Mouse (Mus musculus) gastrocnemius, adult 8-10 months (tissue): ENCODE data around the gene Ifna4. TPM values are rescaled to one million over a fixed set of nuclear protein-coding genes. Genes with fewer than 3 reads are reported as not detected.
"Not testable (repeated sequence)": the region's sequence is repeated elsewhere in the genome, so short reads cannot be mapped to it uniquely, and the experiment has no call there.

ENCODE experiments used
- DNase-seq, 2 experiments: peaks; one replicate each; pipeline ENCODE4 v3.0.0; 2022; ENCODE audit warnings: low spot score in 2 of 2
- total RNA-seq, 4 experiments: library from RNA; stranded (reverse); gene quantifications; 2 replicates each; pipeline ENCODE4 v1.2.4; 2022

The Ifna4 gene
- not detected for total RNA-seq

DNA sequence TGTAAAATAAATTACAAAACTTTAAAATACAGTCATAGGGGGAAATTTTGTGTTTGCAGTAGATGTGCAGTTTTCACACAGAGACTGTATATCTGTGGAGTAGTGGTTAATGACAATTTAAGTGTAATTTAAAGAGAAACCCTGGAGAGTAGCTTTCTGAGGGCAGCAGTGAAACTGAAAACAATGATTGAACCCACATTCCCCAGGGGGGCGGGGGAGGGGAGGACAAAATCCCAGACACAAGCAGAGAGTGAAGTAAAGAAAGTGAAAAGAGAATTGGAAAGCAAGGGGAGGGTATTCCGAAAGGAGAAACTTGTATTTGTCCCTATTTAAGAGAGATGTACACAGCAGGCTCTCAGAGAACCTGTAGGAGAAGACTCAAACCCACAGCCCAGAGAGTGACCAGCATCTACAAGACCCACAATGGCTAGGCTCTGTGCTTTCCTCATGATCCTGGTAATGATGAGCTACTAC, at the start of gene Ifna4:
Gene Ifna4 (plus strand): TSS at position 424 of the 474 bp plus-strand sequence.
- DNase-seq = no peak

DNA sequence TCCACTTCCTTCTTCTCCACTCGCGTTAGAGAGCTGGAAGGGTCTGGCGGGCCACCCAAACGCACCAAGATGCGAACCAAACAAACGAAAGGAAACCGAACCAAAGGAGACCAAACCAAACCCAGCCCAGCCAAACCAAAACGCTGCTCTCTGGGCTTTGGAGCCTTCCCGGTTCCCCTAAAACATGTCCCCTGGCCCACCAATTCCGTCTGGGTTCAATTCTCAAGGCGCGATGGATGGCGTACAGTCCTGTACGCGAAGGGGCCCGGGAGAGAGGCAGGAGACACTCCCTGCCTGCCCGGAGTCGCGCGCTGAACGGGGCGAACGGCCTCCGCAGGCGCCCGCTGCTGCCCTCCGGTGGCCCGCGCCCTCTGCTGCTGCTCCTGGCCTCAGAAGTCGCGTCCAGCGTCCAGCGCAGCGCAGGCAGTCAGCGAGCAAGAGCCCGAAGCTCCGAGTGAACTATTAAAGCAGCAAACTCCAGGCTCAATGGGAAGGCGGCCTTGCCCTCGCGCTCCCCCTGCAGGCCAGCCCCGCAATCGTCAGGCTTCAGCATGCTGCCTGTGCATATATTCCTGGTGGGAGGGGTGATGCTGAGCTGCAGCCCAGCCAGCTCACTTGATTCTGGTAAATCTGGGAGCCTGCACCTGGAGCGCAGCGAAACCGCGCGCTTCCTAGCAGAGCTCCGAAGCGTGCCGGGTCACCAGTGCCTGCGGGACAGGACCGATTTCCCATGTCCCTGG, 47.6 kb upstream of the Ifna4 start, which contains the start of gene Gm13275:
Gene Gm13275 (plus strand): TSS at position 552 of the 740 bp plus-strand sequence.
- DNase-seq = peak; percentile 63

DNA sequence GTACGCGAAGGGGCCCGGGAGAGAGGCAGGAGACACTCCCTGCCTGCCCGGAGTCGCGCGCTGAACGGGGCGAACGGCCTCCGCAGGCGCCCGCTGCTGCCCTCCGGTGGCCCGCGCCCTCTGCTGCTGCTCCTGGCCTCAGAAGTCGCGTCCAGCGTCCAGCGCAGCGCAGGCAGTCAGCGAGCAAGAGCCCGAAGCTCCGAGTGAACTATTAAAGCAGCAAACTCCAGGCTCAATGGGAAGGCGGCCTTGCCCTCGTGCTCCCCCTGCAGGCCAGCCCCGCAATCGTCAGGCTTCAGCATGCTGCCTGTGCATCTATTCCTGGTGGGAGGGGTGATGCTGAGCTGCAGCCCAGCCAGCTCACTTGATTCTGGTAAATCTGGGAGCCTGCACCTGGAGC, 44.6 kb upstream of the Ifna4 start, which contains the start of gene Gm13279:
Gene Gm13279 (plus strand): TSS at position 301 of the 400 bp plus-strand sequence.
- DNase-seq = not testable (repeated sequence)

DNA sequence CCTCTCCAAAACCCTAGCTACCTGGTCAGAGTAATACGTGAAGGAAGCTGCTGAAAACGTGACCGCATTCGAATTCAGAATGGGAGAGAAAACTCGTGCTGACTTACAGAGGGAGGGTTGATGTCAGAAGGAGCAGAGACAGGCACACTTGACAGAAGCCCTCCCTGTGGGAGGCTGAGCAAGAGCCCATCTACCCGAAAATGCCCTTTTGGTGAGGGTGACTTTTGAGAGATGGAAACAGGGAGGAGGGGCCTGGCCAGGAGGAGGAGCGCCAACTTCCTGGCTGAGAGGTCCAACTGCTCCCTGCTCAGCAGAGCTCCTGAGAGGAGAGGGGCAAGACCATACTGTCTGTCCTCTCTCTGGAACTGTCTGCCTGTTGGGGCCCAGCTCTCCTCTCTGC, 42.3 kb upstream of the Ifna4 start, which contains the start of gene Gm13285:
Gene Gm13285 (plus strand): TSS at position 301 of the 400 bp plus-strand sequence.
- DNase-seq = not testable (repeated sequence)

DNA sequence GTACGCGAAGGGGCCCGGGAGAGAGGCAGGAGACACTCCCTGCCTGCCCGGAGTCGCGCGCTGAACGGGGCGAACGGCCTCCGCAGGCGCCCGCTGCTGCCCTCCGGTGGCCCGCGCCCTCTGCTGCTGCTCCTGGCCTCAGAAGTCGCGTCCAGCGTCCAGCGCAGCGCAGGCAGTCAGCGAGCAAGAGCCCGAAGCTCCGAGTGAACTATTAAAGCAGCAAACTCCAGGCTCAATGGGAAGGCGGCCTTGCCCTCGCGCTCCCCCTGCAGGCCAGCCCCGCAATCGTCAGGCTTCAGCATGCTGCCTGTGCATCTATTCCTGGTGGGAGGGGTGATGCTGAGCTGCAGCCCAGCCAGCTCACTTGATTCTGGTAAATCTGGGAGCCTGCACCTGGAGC, 38.7 kb upstream of the Ifna4 start, which contains the start of gene Gm13287:
Gene Gm13287 (plus strand): TSS at position 301 of the 400 bp plus-strand sequence.
- DNase-seq = not testable (repeated sequence)

DNA sequence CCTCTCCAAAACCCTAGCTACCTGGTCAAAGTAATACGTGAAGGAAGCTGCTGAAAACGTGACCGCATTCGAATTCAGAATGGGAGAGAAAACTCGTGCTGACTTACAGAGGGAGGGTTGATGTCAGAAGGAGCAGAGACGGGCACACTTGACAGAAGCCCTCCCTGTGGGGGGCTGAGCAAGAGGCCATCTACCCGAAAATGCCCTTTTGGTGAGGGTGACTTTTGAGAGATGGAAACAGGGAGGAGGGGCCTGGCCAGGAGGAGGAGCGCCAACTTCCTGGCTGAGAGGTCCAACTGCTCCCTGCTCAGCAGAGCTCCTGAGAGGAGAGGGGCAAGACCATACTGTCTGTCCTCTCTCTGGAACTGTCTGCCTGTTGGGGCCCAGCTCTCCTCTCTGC, 36.4 kb upstream of the Ifna4 start, which contains the start of gene Gm13288:
Gene Gm13288 (plus strand): TSS at position 301 of the 400 bp plus-strand sequence.
- not testable (repeated sequence) for DNase-seq

DNA sequence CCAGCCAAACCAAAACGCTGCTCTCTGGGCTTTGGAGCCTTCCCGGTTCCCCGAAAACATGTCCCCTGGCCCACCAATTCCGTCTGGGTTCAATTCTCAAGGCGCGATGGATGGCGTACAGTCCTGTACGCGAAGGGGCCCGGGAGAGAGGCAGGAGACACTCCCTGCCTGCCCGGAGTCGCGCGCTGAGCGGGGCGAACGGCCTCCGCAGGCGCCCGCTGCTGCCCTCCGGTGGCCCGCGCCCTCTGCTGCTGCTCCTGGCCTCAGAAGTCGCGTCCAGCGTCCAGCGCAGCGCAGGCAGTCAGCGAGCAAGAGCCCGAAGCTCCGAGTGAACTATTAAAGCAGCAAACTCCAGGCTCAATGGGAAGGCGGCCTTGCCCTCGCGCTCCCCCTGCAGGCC, 35.9 kb upstream of the Ifna4 start:
- peak in 1 of 2 experiments; percentile 10 for DNase-seq

DNA sequence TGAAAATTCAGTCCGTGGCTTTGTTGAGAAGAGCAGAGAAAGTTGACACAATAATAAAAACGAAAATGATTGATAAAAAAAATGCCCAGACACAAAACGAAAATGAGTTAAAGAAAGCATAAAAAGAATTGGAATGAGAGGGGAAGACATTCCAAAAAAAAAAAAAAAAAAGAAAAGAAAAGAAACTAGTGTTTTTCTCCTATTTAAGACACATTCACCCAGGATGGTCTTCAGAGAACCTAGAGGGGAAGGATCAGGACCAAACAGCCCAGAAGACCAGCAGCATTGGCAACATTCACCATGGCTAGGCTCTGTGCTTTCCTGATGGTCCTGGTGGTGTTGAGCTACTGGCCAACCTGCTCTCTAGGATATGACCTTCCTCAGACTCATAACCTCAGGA, 25.7 kb upstream of the Ifna4 start, which contains the start of gene Ifna7:
Gene Ifna7 (plus strand): TSS at position 301 of the 400 bp plus-strand sequence.
- no peak for DNase-seq

DNA sequence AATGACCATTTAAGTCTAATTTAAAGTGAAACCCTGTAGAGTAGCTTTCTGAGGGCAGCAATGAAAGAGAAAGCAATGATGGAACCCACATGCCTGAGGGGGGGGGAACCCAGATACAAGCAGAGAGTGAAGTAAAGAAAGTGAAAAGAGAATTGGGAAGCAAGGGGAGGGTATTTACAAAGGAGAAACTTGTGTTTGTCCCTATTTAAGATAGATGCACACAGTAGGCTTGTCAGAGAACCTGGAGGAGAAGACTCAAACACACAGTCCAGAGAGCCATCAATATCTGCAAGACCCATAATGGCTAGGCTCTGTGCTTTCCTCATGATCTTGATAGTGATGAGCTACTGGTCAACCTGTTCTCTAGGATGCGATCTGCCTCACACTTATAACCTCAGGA, 22.0 kb upstream of the Ifna4 start, which contains the start of gene Ifna11:
Gene Ifna11 (plus strand): TSS at position 301 of the 400 bp plus-strand sequence.
- DNase-seq = no peak

DNA sequence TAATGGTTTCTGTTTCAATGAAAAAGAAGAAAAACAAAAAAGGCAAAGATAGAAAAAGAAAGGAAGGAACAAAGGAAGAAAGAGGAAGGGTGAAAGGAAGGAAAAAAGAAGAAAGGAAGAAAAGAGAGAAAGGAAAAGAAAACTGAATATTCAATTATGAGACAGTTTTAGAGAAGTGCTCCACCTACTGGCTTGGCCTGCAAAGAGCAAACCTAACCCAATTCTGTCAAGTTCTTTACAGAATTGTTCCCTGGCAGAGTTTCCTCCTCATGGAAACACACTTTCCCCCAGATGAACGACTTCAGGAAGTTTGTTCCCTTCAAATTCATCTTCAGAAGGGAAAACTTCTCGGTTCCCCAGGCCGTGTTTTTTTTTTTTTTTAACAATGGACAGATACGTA, 18.7 kb upstream of the Ifna4 start:
- no peak for DNase-seq

DNA sequence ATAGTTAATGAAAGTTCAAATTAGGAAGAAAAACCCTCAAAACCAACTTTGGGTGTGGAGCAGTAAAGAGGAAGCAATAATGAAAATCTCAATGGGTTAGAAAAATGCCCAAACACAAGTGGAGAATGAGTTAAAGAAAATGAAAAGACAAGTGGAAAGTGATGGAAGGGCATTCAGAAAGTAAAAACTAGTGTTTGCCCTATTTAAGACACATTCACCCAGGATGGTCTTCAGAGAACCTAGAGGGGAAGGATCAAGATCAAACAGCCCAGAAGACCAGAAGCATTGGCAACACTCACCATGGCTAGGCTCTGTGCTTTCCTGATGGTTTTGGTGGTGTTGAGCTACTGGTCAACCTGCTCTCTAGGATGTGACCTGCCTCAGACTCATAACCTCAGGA, 14.5 kb upstream of the Ifna4 start, which contains the start of gene Ifna6:
Gene Ifna6 (plus strand): TSS at position 301 of the 400 bp plus-strand sequence.
- DNase-seq = not testable (repeated sequence)

DNA sequence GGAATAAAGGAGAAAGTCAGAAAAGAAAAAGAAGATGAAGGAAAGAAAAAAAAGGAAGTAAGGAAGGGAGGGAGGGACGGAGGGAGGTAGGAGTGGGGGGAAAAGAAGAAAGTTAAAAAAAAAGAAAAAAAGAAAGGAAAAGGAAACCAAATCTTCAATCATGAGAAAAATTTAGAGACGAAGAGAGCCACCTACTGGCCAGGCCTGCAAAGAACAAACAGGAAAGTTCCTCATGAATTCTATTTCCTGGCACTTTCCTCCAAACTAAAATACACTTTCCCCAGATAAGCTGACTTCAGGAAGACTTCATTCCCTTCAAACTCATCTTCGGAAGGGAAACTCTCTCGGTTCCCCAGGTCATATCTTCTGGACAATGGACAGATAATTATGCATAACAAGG, 11.1 kb upstream of the Ifna4 start:
- no peak for DNase-seq

DNA sequence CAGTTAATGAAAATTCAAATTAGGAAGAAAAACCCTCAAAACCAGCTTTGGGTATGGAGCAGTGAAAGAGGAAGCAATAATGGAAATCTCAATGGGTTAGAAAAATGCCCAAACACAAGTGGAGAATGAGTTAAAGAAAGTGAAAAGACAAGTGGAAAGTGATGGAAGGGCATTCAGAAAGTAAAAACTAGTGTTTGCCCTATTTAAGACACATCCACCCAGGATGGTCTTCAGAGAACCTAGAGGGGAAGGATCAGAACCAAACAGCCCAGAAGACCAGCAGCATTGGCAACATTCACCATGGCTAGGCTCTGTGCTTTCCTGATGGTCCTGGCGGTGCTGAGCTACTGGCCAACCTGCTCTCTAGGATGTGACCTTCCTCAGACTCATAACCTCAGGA, 6.4 kb upstream of the Ifna4 start, which contains the start of gene Ifna5:
Gene Ifna5 (plus strand): TSS at position 301 of the 400 bp plus-strand sequence.
- not testable (repeated sequence) for DNase-seq

DNA sequence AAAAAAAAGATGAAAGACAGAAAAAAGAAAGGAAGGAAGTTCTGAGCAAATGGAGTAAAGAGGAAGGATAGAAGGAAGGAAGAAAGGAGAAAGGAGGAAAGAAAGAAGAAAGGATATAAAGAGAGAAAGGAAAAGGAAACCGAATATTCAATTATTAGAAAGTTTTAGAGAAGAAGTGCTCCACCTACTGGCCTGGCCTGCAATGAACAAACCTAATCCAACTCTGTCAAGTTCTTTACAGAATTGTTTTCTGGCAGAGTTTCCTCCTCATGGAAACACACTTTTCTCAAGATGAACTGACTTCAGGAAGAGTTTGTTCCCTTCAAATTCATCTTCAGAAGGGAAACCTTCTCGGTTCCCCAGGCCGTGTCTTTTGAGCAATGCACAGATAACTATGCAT, 2.8 kb upstream of the Ifna4 start:
- no peak for DNase-seq

DNA sequence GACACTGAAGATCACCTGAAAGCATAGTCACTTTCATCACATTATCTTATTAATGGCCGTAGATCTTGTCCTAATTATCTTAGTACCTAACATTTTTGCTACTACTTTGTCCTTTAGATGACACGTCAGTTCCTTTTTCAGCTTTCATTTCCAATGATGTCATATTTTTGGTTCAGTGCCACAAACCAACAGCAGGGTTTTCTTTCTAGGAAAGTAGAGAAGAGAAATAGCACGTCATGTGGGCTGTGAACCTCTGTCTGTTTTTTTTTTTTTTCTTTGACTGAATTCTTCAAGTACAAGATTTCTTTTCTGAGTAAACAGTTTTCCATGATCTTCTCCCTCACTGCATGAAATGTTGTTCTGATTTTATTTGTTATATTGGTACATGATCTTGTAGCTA, 1.6 kb upstream of the Ifna4 start:
- DNase-seq = no peak

DNA sequence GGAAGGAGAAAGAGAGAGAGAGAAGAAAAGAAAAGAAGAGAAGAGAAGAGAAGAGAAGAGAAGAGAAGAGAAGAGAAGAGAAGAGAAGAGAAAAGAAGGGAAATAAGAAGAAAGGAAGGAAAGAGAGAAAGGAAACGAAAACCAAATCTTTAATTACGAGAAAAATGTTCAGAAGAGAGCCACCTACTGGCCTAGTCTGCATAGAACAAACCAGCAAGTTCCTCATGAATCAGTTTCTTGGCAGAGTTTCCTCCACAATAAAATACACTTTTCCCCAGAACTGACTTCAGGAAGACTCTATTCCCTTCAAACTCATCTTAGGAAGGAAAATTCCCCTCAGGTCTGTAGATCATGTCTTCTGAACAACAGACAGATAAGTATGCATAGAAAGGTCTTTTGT, 3.7 kb downstream of the Ifna4 start:
- no peak for DNase-seq

DNA sequence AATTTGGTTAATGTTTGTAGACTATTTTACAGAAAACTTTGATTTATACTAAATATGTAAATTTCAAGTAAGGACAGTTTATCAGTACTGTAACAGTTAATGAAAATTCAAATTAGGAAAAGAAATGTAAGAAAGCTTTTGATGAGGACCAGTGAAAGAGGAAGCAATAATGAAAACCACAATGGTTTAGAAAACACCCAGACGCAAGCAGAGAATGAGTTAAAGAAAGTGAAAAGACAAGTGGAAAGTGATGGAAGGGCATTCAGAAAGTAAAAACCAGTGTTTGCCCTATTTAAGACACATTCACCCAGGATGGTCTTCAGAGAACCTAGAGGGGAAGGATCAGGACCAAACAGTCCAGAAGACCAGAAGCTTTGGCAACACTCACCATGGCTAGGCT, 8.0 kb downstream of the Ifna4 start, which contains the start of gene Ifna1:
Gene Ifna1 (plus strand): TSS at position 390 of the 400 bp plus-strand sequence.
- no peak for DNase-seq

DNA sequence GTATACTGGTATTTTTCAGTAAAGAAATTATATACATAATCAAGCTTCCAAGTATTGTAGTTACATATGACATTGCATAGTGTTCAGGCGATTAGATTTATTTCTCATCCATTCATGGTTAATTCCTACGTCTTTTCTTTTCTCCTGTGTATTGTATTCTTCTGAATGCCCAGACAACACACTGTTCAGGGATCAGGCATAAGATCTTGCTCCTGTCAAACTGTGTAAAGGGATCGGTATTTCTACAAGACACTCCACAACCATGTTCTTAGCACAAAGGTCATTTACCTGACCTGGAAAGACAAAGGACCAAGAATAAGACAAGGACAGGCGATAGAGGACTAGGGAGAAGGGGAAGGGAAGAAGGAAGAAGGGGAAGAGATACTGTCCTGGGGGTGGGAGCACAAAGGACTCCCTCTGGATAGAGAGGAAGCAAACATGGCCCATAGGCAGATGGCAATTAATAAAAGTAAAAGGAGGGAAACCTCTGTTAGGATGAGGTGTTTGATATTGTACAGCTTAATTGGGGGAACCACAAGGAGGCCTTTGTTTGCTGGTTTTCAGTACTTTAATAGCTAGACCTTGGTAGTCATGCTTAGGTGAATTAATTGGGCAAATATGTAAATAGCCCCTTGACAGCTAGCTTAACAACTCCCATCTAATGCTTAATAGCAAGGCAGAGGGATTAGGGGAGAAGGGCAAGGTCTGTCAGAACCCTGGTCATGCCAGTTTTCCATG, 9.5 kb downstream of the Ifna4 start:
- DNase-seq = no peak

DNA sequence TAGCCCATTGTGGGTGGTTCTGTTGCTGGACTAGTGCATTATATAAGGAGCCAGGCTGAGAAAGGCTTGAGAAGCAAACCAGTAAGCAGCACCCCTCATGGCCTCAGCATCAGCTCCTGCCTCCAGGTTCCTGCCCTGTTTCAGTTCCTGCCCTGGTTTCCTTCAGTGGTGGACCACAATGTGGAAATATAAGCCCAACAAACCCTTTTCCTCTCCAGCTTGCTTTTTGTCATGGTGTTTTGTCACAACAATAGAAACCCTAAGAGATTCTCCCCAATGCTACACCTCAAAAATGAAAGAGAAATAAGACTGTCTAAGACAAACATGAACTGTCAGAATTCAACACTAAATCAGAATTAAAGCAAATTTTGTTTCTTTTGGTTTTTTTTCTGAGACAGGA, 17.6 kb downstream of the Ifna4 start:
- DNase-seq = no peak

DNA sequence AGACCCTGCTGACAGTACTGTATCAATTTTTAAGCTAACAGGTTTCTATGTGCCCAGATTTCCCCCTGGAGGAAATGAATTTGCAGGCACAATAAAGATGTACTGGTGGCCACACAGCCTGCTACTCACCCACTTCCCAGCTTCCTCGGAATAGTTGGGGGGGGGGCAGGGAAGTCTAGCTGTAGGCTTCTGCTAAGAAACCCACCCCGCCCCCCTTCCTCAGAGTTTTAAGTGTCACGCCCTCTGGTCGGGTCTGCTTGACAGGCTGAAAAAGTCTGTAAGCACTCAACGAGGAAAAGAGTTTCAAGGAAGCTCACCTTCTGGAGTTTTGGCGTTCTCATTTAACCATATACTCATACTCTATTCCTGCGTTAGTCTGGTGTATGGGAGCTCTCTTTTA, 21.6 kb downstream of the Ifna4 start:
- no peak for DNase-seq

DNA sequence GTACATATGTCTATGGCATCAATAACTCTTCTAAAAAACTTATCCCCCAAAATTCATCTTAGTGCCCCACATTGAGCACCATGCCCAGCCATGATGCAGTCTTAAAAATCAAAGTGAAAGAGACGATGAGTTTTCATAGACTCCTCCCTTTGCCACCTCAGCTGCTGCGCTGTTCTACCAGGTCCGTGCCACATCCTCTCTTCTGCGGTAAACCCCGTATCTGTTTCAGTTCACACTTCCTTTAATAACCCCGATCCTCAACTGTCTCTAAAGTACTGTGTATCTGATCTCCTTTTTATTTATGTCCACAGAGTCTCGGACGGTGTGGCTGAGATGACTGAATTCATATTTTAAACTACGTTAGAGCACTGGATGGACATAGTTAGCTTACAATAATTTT, 22.9 kb downstream of the Ifna4 start:
- no peak for DNase-seq
